Mouse (Mus musculus): Measurements from ENCODE around the gene Lif. TPM values are rescaled to one million over a fixed set of nuclear protein-coding genes. Genes with fewer than 3 reads are reported as not detected.

The Lif gene
- total and polyA plus RNA-seq, 3 experiments: 0.02 to 1.2 (median 0.75) TPM

- Histone ChIP-seq H3K9me3 (replicated peaks) (peaks cover 6% of the 10 kb centered on the region), H3K27me3 (ENCODE audit: insufficient read depth, low read length) (peaks cover 7% of the 10 kb centered on the region; the same call in 1 of the 2 replicates), H3K36me3 (replicated peaks) (no peaks in the 10 kb centered on the region), H3K4me3 (ENCODE audit: low read depth, low read length) (no peak overlapping the region), H3K4me1 (ENCODE audit: insufficient read depth, low read depth, low read length) (peaks cover 32% of the 10 kb centered on the region)
- DNase-seq (ENCODE audit: low spot score) (no peak), ATAC-seq (ENCODE audit: extremely low read depth, insufficient number of reproducible peaks, low FRiP score, poor library complexity, severe bottlenecking) (no peak)
- TF ChIP-seq CTCF (IDR thresholded peaks at IDR 0.05; ENCODE audit: low read depth, low read length) (no peak), POLR2AphosphoS5 (IDR thresholded peaks at IDR 0.05; ENCODE audit: insufficient replicate concordance, low read depth, low read length) (no peak), GATA1 (IDR thresholded peaks at IDR 0.05; ENCODE audit: borderline replicate concordance, low read length) (no peak), TAL1 (conservative IDR thresholded peaks at IDR 0.05; ENCODE audit: low read depth, low read length) (no peak), GATA2 (IDR thresholded peaks at IDR 0.05; ENCODE audit: borderline replicate concordance, low read depth, low read length) (no peak)
These were observed 6.0 kb upstream of the Lif start for GRCm38 (mm10) chr11:4251376-4251775.

GRCm38 (mm10) chr11:4252886-4253285 lies 4.5 kb upstream of the Lif start:
- Histone ChIP-seq H3K9me3 (replicated peaks) (peaks cover 6% of the 10 kb centered on the region), H3K36me3 (replicated peaks) (no peaks in the 10 kb centered on the region), H3K4me3 (ENCODE audit: low read depth, low read length) (no peak overlapping the region), H3K27me3 (ENCODE audit: insufficient read depth, low read length) (peaks cover 10% of the 10 kb centered on the region; the same call in 1 of the 2 replicates), H3K4me1 (ENCODE audit: insufficient read depth, low read depth, low read length) (peaks cover 34% of the 10 kb centered on the region)
- DNase-seq (ENCODE audit: low spot score) (no peak), ATAC-seq (ENCODE audit: extremely low read depth, insufficient number of reproducible peaks, low FRiP score, poor library complexity, severe bottlenecking) (no peak)
- TF ChIP-seq GATA1 (IDR thresholded peaks at IDR 0.05; ENCODE audit: borderline replicate concordance, low read length): no peak
- TF ChIP-seq TAL1 (conservative IDR thresholded peaks at IDR 0.05; ENCODE audit: low read depth, low read length): no peak
- no peak for TF ChIP-seq CTCF (IDR thresholded peaks at IDR 0.05; ENCODE audit: low read depth, low read length)
- TF ChIP-seq GATA2 (IDR thresholded peaks at IDR 0.05; ENCODE audit: borderline replicate concordance, low read depth, low read length): no peak
- no peak for TF ChIP-seq POLR2AphosphoS5 (IDR thresholded peaks at IDR 0.05; ENCODE audit: insufficient replicate concordance, low read depth, low read length)

- DNase-seq (ENCODE audit: low spot score) (no peak), ATAC-seq (ENCODE audit: extremely low read depth, insufficient number of reproducible peaks, low FRiP score, poor library complexity, severe bottlenecking) (no peak)
- no peaks in the 10 kb centered on the region for H3K36me3 ChIP-seq (replicated peaks)
- TF ChIP-seq GATA1 (IDR thresholded peaks at IDR 0.05; ENCODE audit: borderline replicate concordance, low read length) (no peak), GATA2 (IDR thresholded peaks at IDR 0.05; ENCODE audit: borderline replicate concordance, low read depth, low read length) (no peak), POLR2AphosphoS5 (IDR thresholded peaks at IDR 0.05; ENCODE audit: insufficient replicate concordance, low read depth, low read length) (no peak), CTCF (IDR thresholded peaks at IDR 0.05; ENCODE audit: low read depth, low read length) (no peak), TAL1 (conservative IDR thresholded peaks at IDR 0.05; ENCODE audit: low read depth, low read length) (no peak)
- H3K27me3 ChIP-seq (ENCODE audit: insufficient read depth, low read length): peaks cover 5% of the 10 kb centered on the region; the same call in 1 of the 2 replicates
- peaks cover 61% of the 10 kb centered on the region for H3K4me1 ChIP-seq (ENCODE audit: insufficient read depth, low read depth, low read length)
- peaks cover 6% of the 10 kb centered on the region for H3K9me3 ChIP-seq (replicated peaks)
- peak overlapping the region; percentile 10; the same call in 1 of the 2 replicates for H3K4me3 ChIP-seq (ENCODE audit: low read depth, low read length)
These were observed 399 bp downstream of the Lif start for GRCm38 (mm10) chr11:4257756-4258155.

GRCm38 (mm10) chr11:4258657-4259082 lies 1.3 kb downstream of the Lif start:
- peak; percentile 60 for DNase-seq (ENCODE audit: low spot score)
- H3K9me3 ChIP-seq (replicated peaks): no peaks in the 10 kb centered on the region
- H3K36me3 ChIP-seq (replicated peaks): no peaks in the 10 kb centered on the region
- no peak for TF ChIP-seq GATA2 (IDR thresholded peaks at IDR 0.05; ENCODE audit: borderline replicate concordance, low read depth, low read length)
- TF ChIP-seq CTCF (IDR thresholded peaks at IDR 0.05; ENCODE audit: low read depth, low read length): peak; percentile 84
- H3K4me1 ChIP-seq (ENCODE audit: insufficient read depth, low read depth, low read length): peaks cover 64% of the 10 kb centered on the region
- ATAC-seq (ENCODE audit: extremely low read depth, insufficient number of reproducible peaks, low FRiP score, poor library complexity, severe bottlenecking): no peak; the same call in 1 of the 2 replicates
- H3K4me3 ChIP-seq (ENCODE audit: low read depth, low read length): peak overlapping the region; percentile 56; the same call in 1 of the 2 replicates
- peaks cover 9% of the 10 kb centered on the region for H3K27me3 ChIP-seq (ENCODE audit: insufficient read depth, low read length)

- Histone ChIP-seq H3K4me1 (ENCODE audit: insufficient read depth, low read depth, low read length) (peaks cover 84% of the 10 kb centered on the region), H3K9me3 (replicated peaks) (no peaks in the 10 kb centered on the region), H3K36me3 (replicated peaks) (no peaks in the 10 kb centered on the region), H3K27me3 (ENCODE audit: insufficient read depth, low read length) (peaks cover 28% of the 10 kb centered on the region), H3K4me3 (ENCODE audit: low read depth, low read length) (peak overlapping the region; percentile 63; the same call in 1 of the 2 replicates)
- no peak for TF ChIP-seq GATA1 (IDR thresholded peaks at IDR 0.05; ENCODE audit: borderline replicate concordance, low read length)
- TF ChIP-seq POLR2AphosphoS5 (IDR thresholded peaks at IDR 0.05; ENCODE audit: insufficient replicate concordance, low read depth, low read length): no peak
- no peak for TF ChIP-seq TAL1 (conservative IDR thresholded peaks at IDR 0.05; ENCODE audit: low read depth, low read length)
- TF ChIP-seq CTCF (IDR thresholded peaks at IDR 0.05; ENCODE audit: low read depth, low read length): no peak
- TF ChIP-seq GATA2 (IDR thresholded peaks at IDR 0.05; ENCODE audit: borderline replicate concordance, low read depth, low read length): no peak
- DNase-seq (ENCODE audit: low spot score) (no peak), ATAC-seq (ENCODE audit: extremely low read depth, insufficient number of reproducible peaks, low FRiP score, poor library complexity, severe bottlenecking) (peak; percentile 68; the same call in 1 of the 2 replicates)
These were observed 3.3 kb downstream of the Lif start for GRCm38 (mm10) chr11:4260463-4261187.

- H3K27me3 ChIP-seq (ENCODE audit: insufficient read depth, low read length): peaks cover 32% of the 10 kb centered on the region
- H3K4me3 ChIP-seq (ENCODE audit: low read depth, low read length): peak overlapping the region; percentile 63; the same call in 1 of the 2 replicates
- no peaks in the 10 kb centered on the region for H3K9me3 ChIP-seq (replicated peaks)
- no peak for TF ChIP-seq GATA2 (IDR thresholded peaks at IDR 0.05; ENCODE audit: borderline replicate concordance, low read depth, low read length)
- TF ChIP-seq CTCF (IDR thresholded peaks at IDR 0.05; ENCODE audit: low read depth, low read length): peak; percentile 62
- ATAC-seq (ENCODE audit: extremely low read depth, insufficient number of reproducible peaks, low FRiP score, poor library complexity, severe bottlenecking): no peak
- DNase-seq (ENCODE audit: low spot score): peak; percentile 78
- peaks cover 85% of the 10 kb centered on the region for H3K4me1 ChIP-seq (ENCODE audit: insufficient read depth, low read depth, low read length)
- H3K36me3 ChIP-seq (replicated peaks): no peaks in the 10 kb centered on the region
These were observed 3.8 kb downstream of the Lif start for GRCm38 (mm10) chr11:4261188-4261494.
